Mouse (Mus musculus): ENCODE data around the gene Arhgap21. TPM values are rescaled to one million over a fixed set of nuclear protein-coding genes. Genes with fewer than 3 reads are reported as not detected.
A peak's percentile ranks its signal among the peaks of the same experiment; 100 is the strongest.

Gene Arhgap21
- polyA plus RNA-seq, 1 experiment from 2014 or later = 6.5 TPM

GRCm38 (mm10) chr2:20977051-20977450, 8.4 kb upstream of the Arhgap21 start:
- H3K4me1 ChIP-seq (replicated peaks; ENCODE audit: control insufficient read depth, insufficient read depth, low read length) = no peaks in the 10 kb centered on the region

GRCm38 (mm10) chr2:20973513-20973912, 4.8 kb upstream of the Arhgap21 start:
- no peak overlapping the region for H3K4me2 ChIP-seq (replicated peaks; ENCODE audit: low read depth)
- H3K4me3 ChIP-seq (ENCODE audit: low read depth, low read length) = no peak overlapping the region
- H3K4me1 ChIP-seq (replicated peaks; ENCODE audit: control insufficient read depth, insufficient read depth, low read length) = no peaks in the 10 kb centered on the region
- no peak overlapping the region for H3K9ac ChIP-seq (ENCODE audit: low read depth, low read length)
- no peaks in the 10 kb centered on the region for H3K9me3 ChIP-seq (ENCODE audit: control insufficient read depth)
- ATAC-seq = no peak
- WGBS = 82% methylated on average over 3 of the region's 3 CpGs
- TF ChIP-seq CTCF (IDR thresholded peaks at IDR 0.05; ENCODE audit: low read depth) = no peak
- H3K27ac ChIP-seq (ENCODE audit: low read depth, low read length) = no peak overlapping the region
- H3K27me3 ChIP-seq (replicated peaks; ENCODE audit: control insufficient read depth, insufficient read depth, low read length) = no peaks in the 10 kb centered on the region
- no peaks in the 10 kb centered on the region for H3K36me3 ChIP-seq (ENCODE audit: control insufficient read depth, insufficient read depth)

More at GRCm38 (mm10) chr2:20977051-20977450, 8.4 kb upstream of the Arhgap21 start:
- no peaks in the 10 kb centered on the region for H3K27me3 ChIP-seq (replicated peaks; ENCODE audit: control insufficient read depth, insufficient read depth, low read length)
- no peaks in the 10 kb centered on the region for H3K36me3 ChIP-seq (ENCODE audit: control insufficient read depth, insufficient read depth)
- no peak for ATAC-seq
- no peak for TF ChIP-seq CTCF (IDR thresholded peaks at IDR 0.05; ENCODE audit: low read depth)
- no peak overlapping the region for H3K4me2 ChIP-seq (replicated peaks; ENCODE audit: low read depth)
- no peaks in the 10 kb centered on the region for H3K9me3 ChIP-seq (ENCODE audit: control insufficient read depth)
- no peak overlapping the region for H3K27ac ChIP-seq (ENCODE audit: low read depth, low read length)
- H3K4me3 ChIP-seq (ENCODE audit: low read depth, low read length) = no peak overlapping the region
- H3K9ac ChIP-seq (ENCODE audit: low read depth, low read length) = no peak overlapping the region

- H3K27ac ChIP-seq (ENCODE audit: low read depth, low read length) = no peak overlapping the region
- no peaks in the 10 kb centered on the region for H3K4me1 ChIP-seq (replicated peaks; ENCODE audit: control insufficient read depth, insufficient read depth, low read length)
- H3K27me3 ChIP-seq (replicated peaks; ENCODE audit: control insufficient read depth, insufficient read depth, low read length) = no peaks in the 10 kb centered on the region
- no peaks in the 10 kb centered on the region for H3K9me3 ChIP-seq (ENCODE audit: control insufficient read depth)
- no peak overlapping the region for H3K9ac ChIP-seq (ENCODE audit: low read depth, low read length)
- no peak for TF ChIP-seq CTCF (IDR thresholded peaks at IDR 0.05; ENCODE audit: low read depth)
- WGBS = 67% methylated on average over 1 of the region's 1 CpGs
- no peaks in the 10 kb centered on the region for H3K36me3 ChIP-seq (ENCODE audit: control insufficient read depth, insufficient read depth)
- H3K4me3 ChIP-seq (ENCODE audit: low read depth, low read length) = no peak overlapping the region
- no peak overlapping the region for H3K4me2 ChIP-seq (replicated peaks; ENCODE audit: low read depth)
- ATAC-seq = no peak
These were observed 3.5 kb upstream of the Arhgap21 start for GRCm38 (mm10) chr2:20972180-20972579.

GRCm38 (mm10) chr2:20971628-20972027, 2.9 kb upstream of the Arhgap21 start:
- Histone ChIP-seq H3K4me2 (replicated peaks; ENCODE audit: low read depth) (no peak overlapping the region), H3K9ac (ENCODE audit: low read depth, low read length) (no peak overlapping the region), H3K36me3 (ENCODE audit: control insufficient read depth, insufficient read depth) (no peaks in the 10 kb centered on the region), H3K27ac (ENCODE audit: low read depth, low read length) (no peak overlapping the region), H3K4me1 (replicated peaks; ENCODE audit: control insufficient read depth, insufficient read depth, low read length) (no peaks in the 10 kb centered on the region), H3K4me3 (ENCODE audit: low read depth, low read length) (no peak overlapping the region), H3K27me3 (replicated peaks; ENCODE audit: control insufficient read depth, insufficient read depth, low read length) (no peaks in the 10 kb centered on the region), H3K9me3 (ENCODE audit: control insufficient read depth) (no peaks in the 10 kb centered on the region)
- TF ChIP-seq CTCF (IDR thresholded peaks at IDR 0.05; ENCODE audit: low read depth) = peak; percentile 50
- ATAC-seq = no peak

- H3K9me3 ChIP-seq (ENCODE audit: control insufficient read depth) = no peaks in the 10 kb centered on the region
- no peaks in the 10 kb centered on the region for H3K27me3 ChIP-seq (replicated peaks; ENCODE audit: control insufficient read depth, insufficient read depth, low read length)
- WGBS = under 1% methylated on average over 49 of the region's 49 CpGs
- H3K9ac ChIP-seq (ENCODE audit: low read depth, low read length) = peak overlapping the region; percentile 94
- peak; percentile 89 for ATAC-seq
- peak overlapping the region; percentile 95 for H3K4me3 ChIP-seq (ENCODE audit: low read depth, low read length)
- peak overlapping the region; percentile 99 for H3K27ac ChIP-seq (ENCODE audit: low read depth, low read length)
- 0 out of 2 replicates have a peak, but pooled peaks have one; percentile 16 for TF ChIP-seq CTCF (IDR thresholded peaks at IDR 0.05; ENCODE audit: low read depth)
- 0 out of 2 replicates have a peak, but pooled peaks cover 1% of the 10 kb centered on the region for H3K4me1 ChIP-seq (replicated peaks; ENCODE audit: control insufficient read depth, insufficient read depth, low read length)
- H3K4me2 ChIP-seq (replicated peaks; ENCODE audit: low read depth) = peak overlapping the region; percentile 78
- H3K36me3 ChIP-seq (ENCODE audit: control insufficient read depth, insufficient read depth) = no peaks in the 10 kb centered on the region
These were observed 820 bp upstream of the Arhgap21 start for GRCm38 (mm10) chr2:20969201-20970200.

GRCm38 (mm10) chr2:20967646-20968351, 882 bp downstream of the Arhgap21 start:
- H3K4me2 ChIP-seq (replicated peaks; ENCODE audit: low read depth) = peak overlapping the region; percentile 78
- H3K9ac ChIP-seq (ENCODE audit: low read depth, low read length) = peak overlapping the region; percentile 94
- peak overlapping the region; percentile 95 for H3K4me3 ChIP-seq (ENCODE audit: low read depth, low read length)
- 0 out of 2 replicates have a peak, but pooled peaks cover 6% of the 10 kb centered on the region for H3K4me1 ChIP-seq (replicated peaks; ENCODE audit: control insufficient read depth, insufficient read depth, low read length)
- ATAC-seq = peak; percentile 9; the same call in 1 of the 2 replicates
- under 1% methylated on average over 56 of the region's 57 CpGs for WGBS
- no peaks in the 10 kb centered on the region for H3K36me3 ChIP-seq (ENCODE audit: control insufficient read depth, insufficient read depth)
- H3K27ac ChIP-seq (ENCODE audit: low read depth, low read length) = peak overlapping the region; percentile 99
- H3K27me3 ChIP-seq (replicated peaks; ENCODE audit: control insufficient read depth, insufficient read depth, low read length) = no peaks in the 10 kb centered on the region
- TF ChIP-seq CTCF (IDR thresholded peaks at IDR 0.05; ENCODE audit: low read depth) = no peak
- H3K9me3 ChIP-seq (ENCODE audit: control insufficient read depth) = no peaks in the 10 kb centered on the region
